Mouse (Mus musculus) megakaryocyte progenitor cell, adult 5-6 weeks (primary cell): Measurements from ENCODE around the gene Prmt7. TPM values are rescaled to one million over a fixed set of nuclear protein-coding genes. Genes with fewer than 3 reads are reported as not detected.
"Not testable (repeated sequence)": the region's sequence is repeated elsewhere in the genome, so short reads cannot be mapped to it uniquely, and the experiment has no call there.

Source experiments
- ATAC-seq: replicated peaks from 2 replicates; pipeline ENCODE4 v1.8.0; 2016; ENCODE audit warnings: mild to moderate bottlenecking, moderate TSS enrichment, inconsistent platforms; ENCODE audit not compliant: poor library complexity
- total RNA-seq, 2 experiments: library from RNA; stranded (forward) in 1 of 2; stranded (reverse) in 1 of 2; fragments of 157-497, 149-512 nt in 1 of 2; fragments of 200-1000 nt in 1 of 2; gene quantifications; 2 replicates each; pipeline versions ENCODE4 v1.2.3 to v1.2.4; 2015 to 2017

Prmt7 gene
- total RNA-seq (2015) (14.6 and 16.2 TPM in 2 replicates), total RNA-seq (2017) (41.0 and 45.8 TPM in 2 replicates)

GRCm38 (mm10) chr8:106210821-106211345 is at the start of gene Prmt7, which contains the start of gene Slc7a6os:
Prmt7 (plus strand) TSS chr8:106210936.
Slc7a6os (minus strand) TSS chr8:106210935.
- peak; percentile 96 for ATAC-seq

GRCm38 (mm10) chr8:106163251-106163650 is 47.5 kb upstream of the Prmt7 start:
- ATAC-seq, result no peak

GRCm38 (mm10) chr8:106165460-106165859 is 45.3 kb upstream of the Prmt7 start:
- peak; percentile 65 for ATAC-seq

- ATAC-seq, result peak; percentile 80
These were observed 42.2 kb upstream of the Prmt7 start, which contains the start of gene Slc7a6 for GRCm38 (mm10) chr8:106168356-106169016. Slc7a6 (plus strand) TSS chr8:106168857.

GRCm38 (mm10) chr8:106169017-106169933 is 41.5 kb upstream of the Prmt7 start:
- peak; percentile 47 for ATAC-seq

- ATAC-seq, result no peak
These were observed 40.7 kb upstream of the Prmt7 start for GRCm38 (mm10) chr8:106169934-106170480.

- ATAC-seq, result no peak
These were observed 37.2 kb upstream of the Prmt7 start for GRCm38 (mm10) chr8:106173566-106173965.

GRCm38 (mm10) chr8:106176891-106177290 is 33.8 kb upstream of the Prmt7 start:
- no peak for ATAC-seq

- ATAC-seq, result no peak
These were observed 33.1 kb upstream of the Prmt7 start for GRCm38 (mm10) chr8:106177594-106177993.

- ATAC-seq, result no peak
These were observed 32.3 kb upstream of the Prmt7 start for GRCm38 (mm10) chr8:106178428-106178827.

- ATAC-seq, result no peak
These were observed 25.0 kb upstream of the Prmt7 start for GRCm38 (mm10) chr8:106185628-106186270.

- no peak for ATAC-seq
These were observed 24.3 kb upstream of the Prmt7 start for GRCm38 (mm10) chr8:106186394-106186793.

GRCm38 (mm10) chr8:106189162-106189561 is 21.6 kb upstream of the Prmt7 start:
- ATAC-seq, result no peak

GRCm38 (mm10) chr8:106191639-106192038 is 19.1 kb upstream of the Prmt7 start:
- peak; percentile 94 for ATAC-seq

GRCm38 (mm10) chr8:106193162-106193561 is 17.6 kb upstream of the Prmt7 start:
- peak; percentile 32 for ATAC-seq

GRCm38 (mm10) chr8:106194062-106194461 is 16.7 kb upstream of the Prmt7 start:
- no peak for ATAC-seq

GRCm38 (mm10) chr8:106198741-106199140 is 12.0 kb upstream of the Prmt7 start:
- ATAC-seq, result peak; percentile 93

- not testable (repeated sequence) for ATAC-seq
These were observed 11.1 kb upstream of the Prmt7 start for GRCm38 (mm10) chr8:106199596-106199995.

- peak; percentile 30 for ATAC-seq
These were observed 553 bp upstream of the Prmt7 start for GRCm38 (mm10) chr8:106210035-106210731.

GRCm38 (mm10) chr8:106211421-106211820 is 685 bp downstream of the Prmt7 start:
- 0 out of 2 replicates have a peak, but pooled peaks have one; percentile 1 for ATAC-seq
